Mouse (Mus musculus): Measurements from ENCODE around the gene Krt42.

Krt42 gene

GRCm38 (mm10) chr11:100269821-100270332, at the start of gene Krt42:
Krt42 (minus strand) TSS chr11:100269871.
- ChIA-PET CTCF (interaction anchor here in 3 of 4 experiments (0.9 to 8.5 kb wide), 5 partner anchors 12 to 130 kb away, joined by 3 to 71 read pairs (median 3); no protein-coding TSS in a partner anchor), POLR2A (interaction anchor here (0.5 to 8.7 kb wide), 18 partner anchors 8 to 81 kb away, joined by 3 to 162 read pairs (median 6); partner anchors contain the start of genes Eif1 (in 2 of the 4) and Krt17 (in 2 of the 4))

GRCm38 (mm10) chr11:100318529-100319451, 49.1 kb upstream of the Krt42 start:
- POLR2A ChIA-PET = interaction anchor here (0.6 to 9.5 kb wide), 211 partner anchors 7 to 1966 kb away, joined by 3 to 410 read pairs (median 6); partner anchors contain the start of genes Acly (in 3 of the 4), Hap1 (in 3 of the 4), Jup (in 3 of the 4) and Krt17 (in 3 of the 4)

GRCm38 (mm10) chr11:100317826-100318380, 48.2 kb upstream of the Krt42 start:
- POLR2A ChIA-PET = interaction anchor here in 3 of 4 experiments (0.6 to 9.5 kb wide), 11 partner anchors 9 to 1377 kb away, joined by 3 to 232 read pairs (median 22); partner anchors contain the start of genes Hap1 (in 1 of the 3) and Jup (in 1 of the 3)
- CTCF ChIA-PET = interaction anchor here in 1 of 4 experiments (0.7 kb wide), 1 partner anchor 35 kb away, joined by 3 read pairs; no protein-coding TSS in a partner anchor

More at GRCm38 (mm10) chr11:100318529-100319451, 49.1 kb upstream of the Krt42 start:
- CTCF ChIA-PET = interaction anchor here (0.6 to 2.9 kb wide), 6 partner anchors 18 to 651 kb away, joined by 3 to 15 read pairs (median 4); no protein-coding TSS in a partner anchor

GRCm38 (mm10) chr11:100315439-100315838, 45.8 kb upstream of the Krt42 start:
- POLR2A ChIA-PET = interaction anchor here in 3 of 4 experiments (0.6 to 2.4 kb wide), 15 partner anchors 8 to 121 kb away, joined by 3 to 17 read pairs (median 4); partner anchors contain the start of genes Hap1 (in 1 of the 3) and Jup (in 1 of the 3)
- CTCF ChIA-PET = interaction anchor here in 2 of 4 experiments (0.7 to 1.4 kb wide), 2 partner anchors 15 to 17 kb away, joined by 3 to 7 read pairs; no protein-coding TSS in a partner anchor

GRCm38 (mm10) chr11:100313424-100313823, 43.8 kb upstream of the Krt42 start:
- ChIA-PET CTCF (interaction anchor here in 1 of 4 experiments (0.9 kb wide), 1 partner anchor 15 kb away, joined by 3 read pairs; no protein-coding TSS in a partner anchor), POLR2A (interaction anchor here (0.5 to 4.5 kb wide), 9 partner anchors 8 to 861 kb away, joined by 3 to 140 read pairs (median 4); partner anchors contain the start of gene Eif1 (in 2 of the 4))

GRCm38 (mm10) chr11:100312096-100312679, 42.5 kb upstream of the Krt42 start:
- POLR2A ChIA-PET = interaction anchor here (0.6 to 4.5 kb wide), 14 partner anchors 8 to 168 kb away, joined by 3 to 140 read pairs (median 4); partner anchors contain the start of genes Eif1 (in 4 of the 4), Hap1 (in 1 of the 4) and Jup (in 1 of the 4)
- CTCF ChIA-PET = interaction anchor here in 3 of 4 experiments (0.5 to 1.4 kb wide), 5 partner anchors 8 to 143 kb away, joined by 3 to 12 read pairs (median 4); no protein-coding TSS in a partner anchor

- CTCF ChIA-PET = interaction anchor here in 3 of 4 experiments (0.6 to 1.4 kb wide), 4 partner anchors 9 to 1182 kb away, joined by 3 to 12 read pairs (median 4); no protein-coding TSS in a partner anchor
- POLR2A ChIA-PET = interaction anchor here (0.6 to 4.5 kb wide), 14 partner anchors 8 to 169 kb away, joined by 3 to 140 read pairs (median 4); partner anchors contain the start of genes Eif1 (in 4 of the 4), Hap1 (in 1 of the 4) and Jup (in 1 of the 4)
These were observed 42.0 kb upstream of the Krt42 start for GRCm38 (mm10) chr11:100311656-100312055.

- ChIA-PET POLR2A (interaction anchor here (0.6 to 9.4 kb wide), 23 partner anchors 9 to 251 kb away, joined by 3 to 190 read pairs (median 4); partner anchors contain the start of genes Eif1 (in 4 of the 4), Hap1 (in 1 of the 4) and Jup (in 1 of the 4)), CTCF (interaction anchor here (0.6 to 2.5 kb wide), 13 partner anchors 11 to 140 kb away, joined by 3 to 10 read pairs (median 5); partner anchors contain the start of gene Eif1 (in 1 of the 4))
These were observed 39.0 kb upstream of the Krt42 start for GRCm38 (mm10) chr11:100308672-100309071.

- POLR2A ChIA-PET = interaction anchor here (0.6 to 9.4 kb wide), 33 partner anchors 8 to 252 kb away, joined by 3 to 190 read pairs (median 5); partner anchors contain the start of genes Eif1 (in 4 of the 4), Acly (in 1 of the 4), Hap1 (in 1 of the 4) and Jup (in 1 of the 4)
These were observed 38.2 kb upstream of the Krt42 start for GRCm38 (mm10) chr11:100307900-100308299.

GRCm38 (mm10) chr11:100301292-100301691, 31.6 kb upstream of the Krt42 start:
- ChIA-PET CTCF (interaction anchor here in 3 of 4 experiments (0.7 to 12.1 kb wide), 3 partner anchors 11 to 18 kb away, joined by 4 to 317 read pairs (median 254); no protein-coding TSS in a partner anchor), POLR2A (interaction anchor here in 3 of 4 experiments (0.6 to 9.4 kb wide), 4 partner anchors 20 to 150 kb away, joined by 3 to 190 read pairs (median 26); partner anchors contain the start of gene Eif1 (in 2 of the 3))

More at GRCm38 (mm10) chr11:100307900-100308299, 38.2 kb upstream of the Krt42 start:
- CTCF ChIA-PET = interaction anchor here (0.6 to 5.5 kb wide), 14 partner anchors 10 to 139 kb away, joined by 3 to 25 read pairs (median 4); partner anchors contain the start of gene Eif1 (in 1 of the 4)

GRCm38 (mm10) chr11:100300293-100300692, 30.6 kb upstream of the Krt42 start:
- POLR2A ChIA-PET = interaction anchor here in 3 of 4 experiments (0.6 to 13.0 kb wide), 5 partner anchors 19 to 21 kb away, joined by 3 to 219 read pairs (median 48); partner anchors contain the start of gene Eif1 (in 3 of the 3)

GRCm38 (mm10) chr11:100298274-100299036, 28.8 kb upstream of the Krt42 start:
- CTCF ChIA-PET = interaction anchor here (0.5 to 12.1 kb wide), 96 partner anchors 8 to 1691 kb away, joined by 3 to 317 read pairs (median 4); partner anchors contain the start of genes Eif1 (in 3 of the 4), Krt19 (in 1 of the 4) and Krtap16-1 (in 1 of the 4)
- POLR2A ChIA-PET = interaction anchor here (0.5 to 13.0 kb wide), 26 partner anchors 9 to 1309 kb away, joined by 3 to 219 read pairs (median 4); partner anchors contain the start of gene Eif1 (in 3 of the 4)

More at GRCm38 (mm10) chr11:100300293-100300692, 30.6 kb upstream of the Krt42 start:
- CTCF ChIA-PET = interaction anchor here (0.6 to 12.1 kb wide), 12 partner anchors 11 to 1038 kb away, joined by 3 to 317 read pairs (median 3); partner anchors contain the start of gene Eif1 (in 1 of the 4)

- ChIA-PET POLR2A (interaction anchor here (0.6 to 13.0 kb wide), 23 partner anchors 9 to 1002 kb away, joined by 3 to 219 read pairs (median 4); partner anchors contain the start of gene Eif1 (in 2 of the 4)), CTCF (interaction anchor here (0.6 to 12.1 kb wide), 91 partner anchors 9 to 1691 kb away, joined by 3 to 317 read pairs (median 4); partner anchors contain the start of genes Eif1 (in 3 of the 4), Krt19 (in 1 of the 4) and Krtap16-1 (in 1 of the 4))
These were observed 28.1 kb upstream of the Krt42 start for GRCm38 (mm10) chr11:100297801-100298200.

- ChIA-PET POLR2A (interaction anchor here in 3 of 4 experiments (1.0 to 13.0 kb wide), 10 partner anchors 12 to 126 kb away, joined by 3 to 219 read pairs (median 4); no protein-coding TSS in a partner anchor), CTCF (interaction anchor here (0.7 to 12.1 kb wide), 16 partner anchors 10 to 753 kb away, joined by 3 to 317 read pairs (median 6); no protein-coding TSS in a partner anchor)
These were observed 25.6 kb upstream of the Krt42 start for GRCm38 (mm10) chr11:100295308-100295707.

GRCm38 (mm10) chr11:100292884-100293283, 23.2 kb upstream of the Krt42 start:
- ChIA-PET POLR2A (interaction anchor here in 3 of 4 experiments (0.6 to 13.0 kb wide), 22 partner anchors 8 to 794 kb away, joined by 3 to 219 read pairs (median 5); partner anchors contain the start of genes Eif1 (in 2 of the 3) and Mlx (in 1 of the 3)), CTCF (interaction anchor here (0.7 to 12.1 kb wide), 7 partner anchors 8 to 124 kb away, joined by 3 to 317 read pairs (median 8); no protein-coding TSS in a partner anchor)

Data from embryonic stem cell, embryonic (primary cell).